Mouse (Mus musculus) midbrain, postnatal 0 days (tissue): ENCODE data around the gene Hmx3. TPM values are rescaled to one million over a fixed set of nuclear protein-coding genes. Genes with fewer than 3 reads are reported as not detected.

Experiments used
- ATAC-seq: fragments of 200-750 bp; cut with Nextera tagmentation; 2 replicates; pipeline ENCODE4 v1.8.0; 2017; ENCODE audit warnings: moderate number of reproducible peaks, mild to moderate bottlenecking, moderate TSS enrichment, moderate library complexity; ENCODE audit not compliant: low FRiP score
- DNase-seq: peaks from one replicate; pipeline ENCODE4 v3.0.0-alpha.2; 2015; ENCODE audit warnings: low spot score
- H3K27ac ChIP-seq: fragments of 300-500 bp; sonication (generic); 2 replicates; pipeline ENCODE4 v1.5.1; 2014; ENCODE audit warnings: low read depth, mild to moderate bottlenecking, low read length, mixed read lengths
- H3K27me3 ChIP-seq: fragments of 300-500 bp; sonication (generic); 2 replicates; pipeline ENCODE4 v1.6.1; 2014; ENCODE audit warnings: low read length, control low read depth, mixed read lengths; ENCODE audit not compliant: insufficient read depth
- H3K36me3 ChIP-seq: fragments of 300-500 bp; sonication (generic); 2 replicates; pipeline ENCODE4 v1.6.1; 2014; ENCODE audit warnings: low read length, control low read depth, mixed read lengths; ENCODE audit not compliant: insufficient read depth
- H3K4me1 ChIP-seq: fragments of 300-500 bp; sonication (generic); 2 replicates; pipeline ENCODE4 v1.6.1; 2014; ENCODE audit warnings: mild to moderate bottlenecking, control low read depth, antibody characterized with exemption, low read length, mixed read lengths; ENCODE audit not compliant: insufficient read depth
- H3K4me2 ChIP-seq: fragments of 300-500 bp; sonication (generic); 2 replicates; pipeline ENCODE4 v1.6.1; 2014; ENCODE audit warnings: low read depth, mild to moderate bottlenecking, low read length, mixed read lengths; ENCODE audit not compliant: poor library complexity, severe bottlenecking
- H3K4me3 ChIP-seq: fragments of 300-500 bp; sonication (generic); 2 replicates; pipeline ENCODE4 v1.5.1; 2014; ENCODE audit warnings: low read depth, mild to moderate bottlenecking, low read length, moderate library complexity
- H3K9ac ChIP-seq: fragments of 300-500 bp; sonication (generic); replicated peaks from 2 replicates; pipeline ENCODE4 v1.6.1; 2014; ENCODE audit warnings: mild to moderate bottlenecking, low read length, moderate library complexity, mixed read lengths; ENCODE audit not compliant: poor library complexity, severe bottlenecking
- H3K9me3 ChIP-seq: fragments of 300-500 bp; sonication (generic); 2 replicates; pipeline ENCODE4 v1.6.1; 2016; ENCODE audit warnings: low read length, control low read depth
- CTCF ChIP-seq: IDR thresholded peaks from 2 replicates; pipeline ENCODE4 v1.5.1; 2016; ENCODE audit warnings: antibody characterized with exemption, mild to moderate bottlenecking
- WGBS: fragments of 180-500 bp; shearing (Covaris S2); extraction: QIAGEN DNeasy Blood & Tissue Kit; methylation state at CpG from one replicate; pipeline ENCODE4 v1.1.7; 2014; 5-methylcytosine and 5-hydroxymethylcytosine counted together
- polyA plus RNA-seq: library from polyadenylated mRNA; unstranded; fragments of >200 nt; fragmentation: Nextera tagmentation; extraction: Ambion mirVana; gene quantifications from 2 replicates; pipeline ENCODE4 v1.2.1, GENCODE M21; 2015
- total RNA-seq: library from RNA; depleted of rRNA; stranded (reverse); fragments of >200 nt; gene quantifications from 2 replicates; pipeline ENCODE4 v1.2.3, GENCODE M21; 2014

Gene Hmx3
- total and polyA plus RNA-seq, 2 experiments from 2014 or later: 0.88 to 1.2 TPM

DNA sequence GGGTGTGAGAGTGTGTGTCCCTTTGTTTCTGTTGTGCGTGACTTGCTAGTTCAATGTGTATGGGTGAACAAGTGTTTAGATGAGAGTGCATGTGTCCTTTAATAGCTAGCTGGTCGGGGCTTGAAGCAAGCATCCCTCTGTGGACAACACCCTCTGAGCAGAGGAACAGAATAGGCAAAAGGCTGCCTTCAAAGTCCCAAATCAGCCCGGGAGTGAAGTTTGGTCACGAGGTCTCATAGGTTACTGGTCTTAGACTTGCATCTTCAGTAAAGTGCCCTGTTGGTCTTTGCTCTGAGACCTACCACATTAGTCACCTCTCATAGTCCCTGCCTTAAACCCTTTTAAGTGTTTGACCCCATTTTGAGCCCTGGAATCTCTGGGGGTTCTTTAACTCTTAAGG lies 8.8 kb downstream of the Hmx3 start:
- Histone ChIP-seq H3K27me3 (peaks cover 90% of the 10 kb centered on the region), H3K4me1 (no peaks in the 10 kb centered on the region), H3K4me3 (no peak overlapping the region), H3K27ac (no peak overlapping the region), H3K9ac (no peak overlapping the region), H3K36me3 (no peaks in the 10 kb centered on the region), H3K9me3 (no peaks in the 10 kb centered on the region), H3K4me2 (no peak overlapping the region)
- DNase-seq (no peak), ATAC-seq (no peak)
- TF ChIP-seq CTCF: no peak
- 1% methylated on average over 4 of the region's 4 CpGs for WGBS

DNA sequence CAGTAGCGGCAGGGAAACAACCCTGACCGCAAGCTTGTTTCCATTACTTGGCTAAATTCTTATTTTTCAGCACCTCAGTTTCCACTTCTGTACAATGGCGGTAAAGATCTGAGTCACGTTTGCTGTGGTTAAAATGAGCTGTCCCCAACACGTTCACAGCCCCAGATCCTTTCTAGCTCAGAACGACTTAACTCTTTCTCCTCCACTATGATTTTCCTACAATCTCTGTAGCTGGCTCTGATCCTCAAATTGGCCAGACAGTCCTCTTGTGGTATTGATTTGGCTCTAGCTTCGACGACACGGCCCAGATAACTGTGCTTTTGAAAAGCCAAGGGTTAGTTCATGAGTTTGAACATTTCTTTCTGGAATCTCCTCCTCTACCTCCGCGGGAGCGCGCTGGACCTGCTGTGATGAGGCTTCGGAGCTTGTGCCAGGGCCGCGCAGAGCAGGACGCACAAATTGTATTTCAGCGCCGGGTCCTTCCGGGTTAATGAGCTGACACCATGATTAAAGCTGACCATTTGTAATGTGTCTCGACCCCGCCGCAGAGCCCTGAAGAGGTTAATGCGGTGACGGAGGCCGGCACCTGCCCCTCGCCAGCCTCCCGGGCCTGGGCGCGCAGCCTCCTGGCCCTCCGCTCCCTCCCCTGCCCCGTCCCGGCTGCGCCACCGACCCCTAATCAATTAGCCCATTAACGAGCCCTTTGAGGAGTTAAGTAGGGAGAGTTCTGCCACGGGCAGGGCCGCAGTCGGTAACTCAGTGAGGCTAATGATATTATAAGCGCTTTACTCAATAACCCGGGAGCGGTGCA lies 9.5 kb downstream of the Hmx3 start:
- H3K4me3 ChIP-seq: no peak overlapping the region
- WGBS: under 1% methylated on average over 42 of the region's 42 CpGs
- no peak for DNase-seq

DNA sequence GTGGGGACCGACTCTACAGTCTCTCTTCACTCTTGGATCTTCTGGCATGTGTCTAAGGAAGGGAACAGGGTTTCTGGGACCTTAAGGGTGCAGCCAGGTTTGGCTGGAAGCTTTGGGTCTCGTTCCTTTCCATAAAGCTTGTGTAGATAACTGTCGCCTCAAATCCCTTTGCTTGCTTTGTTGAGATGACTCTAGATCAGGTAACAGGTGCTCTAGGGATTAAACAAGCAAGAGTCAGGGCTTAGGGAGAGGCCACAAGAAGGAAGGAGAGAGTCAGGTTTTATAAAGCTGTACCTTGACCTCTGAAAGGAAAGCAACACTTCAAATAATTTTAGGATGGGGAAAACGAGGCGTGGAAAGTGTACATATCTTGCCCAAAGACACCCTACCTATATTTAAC lies 10.1 kb downstream of the Hmx3 start:
- Histone ChIP-seq H3K4me1 (no peaks in the 10 kb centered on the region), H3K27ac (no peak overlapping the region), H3K27me3 (peaks cover 87% of the 10 kb centered on the region), H3K9ac (no peak overlapping the region), H3K4me2 (no peak overlapping the region), H3K9me3 (no peaks in the 10 kb centered on the region), H3K36me3 (no peaks in the 10 kb centered on the region), H3K4me3 (no peak overlapping the region)
- no peak for DNase-seq
- ATAC-seq: no peak
- WGBS: 2% methylated on average over 5 of the region's 5 CpGs
- TF ChIP-seq CTCF: no peak

More for the DNA sequence above, 9.5 kb downstream of the Hmx3 start:
- no peak for ATAC-seq
- Histone ChIP-seq H3K27me3 (peaks cover 87% of the 10 kb centered on the region), H3K9me3 (no peaks in the 10 kb centered on the region), H3K36me3 (no peaks in the 10 kb centered on the region), H3K27ac (no peak overlapping the region), H3K4me2 (no peak overlapping the region), H3K4me1 (no peaks in the 10 kb centered on the region), H3K9ac (no peak overlapping the region)
- no peak for TF ChIP-seq CTCF

DNA sequence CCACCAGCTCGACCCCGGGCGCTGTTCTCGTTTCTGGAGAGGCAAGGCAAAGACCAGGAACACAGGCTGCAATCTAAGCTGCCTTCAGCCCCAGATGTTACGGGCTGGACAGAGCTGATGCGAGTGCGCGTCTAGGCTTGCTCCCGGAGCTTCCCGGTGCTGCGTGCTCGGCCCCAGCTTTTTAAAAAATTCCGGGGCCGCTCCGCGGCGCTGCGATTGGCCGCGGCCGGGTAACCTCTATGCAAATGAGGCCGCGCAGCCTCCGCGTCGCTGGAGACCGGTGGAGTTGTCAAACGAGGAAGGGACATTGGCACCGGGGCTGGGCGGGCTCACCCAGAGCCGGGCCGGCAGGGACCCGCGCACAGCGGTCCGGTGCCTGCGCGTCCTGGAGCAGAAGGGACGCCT lies 11.1 kb downstream of the Hmx3 start:
- H3K4me2 ChIP-seq: peak overlapping the region; percentile 12
- DNase-seq (no peak), ATAC-seq (peak; percentile 42; the same call in 1 of the 2 replicates)
- no peak overlapping the region for H3K27ac ChIP-seq
- H3K9me3 ChIP-seq: no peaks in the 10 kb centered on the region
- peaks cover 86% of the 10 kb centered on the region for H3K27me3 ChIP-seq
- no peak overlapping the region for H3K4me3 ChIP-seq
- no peak overlapping the region for H3K9ac ChIP-seq
- H3K4me1 ChIP-seq: no peaks in the 10 kb centered on the region
- no peak for TF ChIP-seq CTCF
- no peaks in the 10 kb centered on the region for H3K36me3 ChIP-seq
- under 1% methylated on average over 38 of the region's 39 CpGs for WGBS

DNA sequence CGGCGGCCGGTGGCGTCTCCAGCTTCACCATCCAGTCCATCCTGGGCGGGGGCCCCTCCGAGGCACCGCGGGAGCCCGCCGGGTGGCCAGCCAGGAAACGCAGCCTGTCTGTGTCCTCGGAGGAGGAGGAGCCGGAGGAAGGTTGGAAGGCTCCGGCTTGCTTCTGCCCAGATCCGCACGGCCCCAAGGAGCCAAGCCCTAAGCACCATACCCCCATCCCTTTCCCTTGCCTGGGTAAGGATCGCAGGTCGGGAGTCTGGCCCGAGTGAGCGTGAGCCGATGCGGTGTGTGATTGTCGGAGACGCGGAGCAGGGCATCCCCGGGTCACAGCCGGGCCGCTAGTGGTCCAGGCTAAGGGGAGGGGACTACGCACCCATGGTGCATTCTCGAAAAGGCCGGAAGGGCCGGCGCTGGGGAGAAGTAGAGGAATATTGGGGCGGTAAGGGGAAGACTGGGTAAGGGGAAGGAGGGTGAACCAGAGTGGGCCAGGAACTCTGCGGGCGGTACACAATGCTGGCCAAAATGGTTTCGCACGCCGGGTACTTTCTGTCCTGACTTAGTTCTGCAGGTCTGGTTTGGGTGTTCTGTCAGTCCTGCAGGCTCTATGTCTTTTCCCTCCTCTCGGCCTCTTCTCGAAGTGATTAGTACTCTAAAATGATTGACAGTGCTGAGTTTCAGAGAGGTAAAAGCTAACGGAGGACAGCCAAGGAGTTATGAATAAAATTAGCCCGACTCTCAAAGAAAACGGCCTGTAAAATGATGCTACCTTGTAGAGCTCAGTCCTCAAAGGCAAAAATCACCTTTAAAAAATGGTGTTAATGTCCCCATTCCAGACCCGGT lies 11.9 kb downstream of the Hmx3 start:
- no peak for TF ChIP-seq CTCF
- no peaks in the 10 kb centered on the region for H3K36me3 ChIP-seq
- no peaks in the 10 kb centered on the region for H3K4me1 ChIP-seq
- DNase-seq (no peak), ATAC-seq (peak; percentile 53; the same call in 1 of the 2 replicates)
- peak overlapping the region; percentile 12 for H3K4me2 ChIP-seq
- no peak overlapping the region for H3K9ac ChIP-seq
- under 1% methylated on average over 42 of the region's 45 CpGs for WGBS
- no peak overlapping the region for H3K27ac ChIP-seq
- peaks cover 83% of the 10 kb centered on the region for H3K27me3 ChIP-seq
- H3K4me3 ChIP-seq: no peak overlapping the region
- H3K9me3 ChIP-seq: no peaks in the 10 kb centered on the region
